Mouse (Mus musculus) C2C12 (cell line): ENCODE results near the gene Grik2. TPM values are rescaled to one million over a fixed set of nuclear protein-coding genes. Genes with fewer than 3 reads are reported as not detected.

Experiments
- H3K27me3 ChIP-seq: one replicate; pipeline ENCODE4 v1.6.1; 2011; ENCODE audit not compliant: control insufficient read depth, insufficient read depth, insufficient read length
- H3K36me3 ChIP-seq: one replicate; pipeline ENCODE4 v1.6.1; 2011; ENCODE audit not compliant: control insufficient read depth, insufficient read depth
- H3K4me3 ChIP-seq: one replicate; pipeline ENCODE4 v1.5.1; 2011; ENCODE audit warnings: mild to moderate bottlenecking, control low read depth; ENCODE audit not compliant: poor library complexity, insufficient read depth, severe bottlenecking
- H3K79me2 ChIP-seq: one replicate; pipeline ENCODE4 v1.6.1; 2011; ENCODE audit not compliant: control insufficient read depth, insufficient read depth
- H3K79me3 ChIP-seq: one replicate; pipeline ENCODE4 v1.6.1; 2011; ENCODE audit warnings: low read depth, control low read depth
- H3ac ChIP-seq: one replicate; pipeline ENCODE3; 2011; ENCODE audit warnings: low read depth; ENCODE audit not compliant: control insufficient read depth, insufficient read length
- CEBPB ChIP-seq: IDR thresholded peaks from one replicate; pipeline ENCODE4 v1.6.1; 2011; ENCODE audit warnings: low read depth, mild to moderate bottlenecking, control low read depth, moderate library complexity
- CTCF ChIP-seq: IDR thresholded peaks from one replicate; pipeline ENCODE4 v1.5.1; 2011; ENCODE audit not compliant: control insufficient read depth, insufficient read depth, insufficient read length
- FOSL1 ChIP-seq: IDR thresholded peaks from one replicate; pipeline ENCODE4 v1.8.0; 2011; ENCODE audit warnings: mild to moderate bottlenecking, low read length; ENCODE audit not compliant: poor library complexity, insufficient read depth, severe bottlenecking
- MAX ChIP-seq: IDR thresholded peaks from one replicate; pipeline ENCODE4 v1.6.1; 2011; ENCODE audit warnings: mild to moderate bottlenecking, control low read depth
- MYOD1 ChIP-seq: IDR thresholded peaks from one replicate; pipeline ENCODE4 v1.6.1; 2011; ENCODE audit warnings: low read depth; ENCODE audit not compliant: control insufficient read depth, insufficient read length
- MYOG ChIP-seq: IDR thresholded peaks from one replicate; pipeline ENCODE4 v1.6.1; 2011; ENCODE audit not compliant: control insufficient read depth, insufficient read length; ENCODE audit errors: extremely low read depth
- USF1 ChIP-seq: IDR thresholded peaks from one replicate; pipeline ENCODE4 v1.6.1; 2011; ENCODE audit warnings: low read depth, mild to moderate bottlenecking, control low read depth, moderate library complexity
- polyA plus RNA-seq: library from polyadenylated mRNA; unstranded; fragments of >200 nt; fragmentation: generic; extraction: Trizol; gene quantifications from one replicate; pipeline ENCODE4 v1.2.1, GENCODE M21; 2012; ENCODE audit warnings: missing spikeins

The Grik2 gene
- polyA plus RNA-seq, 1 experiment, result 0.19 TPM

GRCm38 (mm10) chr10:49789711-49790110 lies 1.1 kb upstream of the Grik2 start:
- no peak overlapping the region for H3ac ChIP-seq
- H3K27me3 ChIP-seq, result no peaks in the 10 kb centered on the region
- H3K4me3 ChIP-seq, result no peak overlapping the region
- TF ChIP-seq MYOG (no peak), USF1 (no peak), MYOD1 (no peak), MAX (no peak), CTCF (no peak), FOSL1 (no peak), CEBPB (no peak)
- no peaks in the 10 kb centered on the region for H3K79me2 ChIP-seq
- no peaks in the 10 kb centered on the region for H3K79me3 ChIP-seq
- H3K36me3 ChIP-seq, result no peaks in the 10 kb centered on the region

- Histone ChIP-seq H3K4me3 (no peak overlapping the region), H3K36me3 (no peaks in the 10 kb centered on the region), H3ac (no peak overlapping the region), H3K27me3 (no peaks in the 10 kb centered on the region), H3K79me3 (no peaks in the 10 kb centered on the region), H3K79me2 (no peaks in the 10 kb centered on the region)
- TF ChIP-seq MYOD1 (no peak), USF1 (no peak), MYOG (no peak), CEBPB (no peak)
Observed at GRCm38 (mm10) chr10:49788914-49789313, 348 bp upstream of the Grik2 start.

- TF ChIP-seq CEBPB (no peak), FOSL1 (no peak), MYOG (no peak), MAX (no peak), USF1 (no peak), MYOD1 (no peak)
- no peaks in the 10 kb centered on the region for H3K79me3 ChIP-seq
Observed at GRCm38 (mm10) chr10:49786630-49787029, 1.9 kb downstream of the Grik2 start.

GRCm38 (mm10) chr10:49785477-49785876 lies 3.1 kb downstream of the Grik2 start:
- Histone ChIP-seq H3K79me3 (no peaks in the 10 kb centered on the region), H3K36me3 (no peaks in the 10 kb centered on the region), H3K4me3 (no peak overlapping the region), H3K79me2 (no peaks in the 10 kb centered on the region), H3K27me3 (no peaks in the 10 kb centered on the region), H3ac (no peak overlapping the region)
- TF ChIP-seq CEBPB, result no peak
- no peak for TF ChIP-seq USF1
- TF ChIP-seq MYOG, result no peak
- no peak for TF ChIP-seq MYOD1
- TF ChIP-seq CTCF, result no peak
- no peak for TF ChIP-seq MAX
- no peak for TF ChIP-seq FOSL1

More at GRCm38 (mm10) chr10:49786630-49787029, 1.9 kb downstream of the Grik2 start:
- Histone ChIP-seq H3ac (no peak overlapping the region), H3K79me2 (no peaks in the 10 kb centered on the region), H3K4me3 (no peak overlapping the region), H3K36me3 (no peaks in the 10 kb centered on the region), H3K27me3 (no peaks in the 10 kb centered on the region)

GRCm38 (mm10) chr10:49784831-49785230 lies 3.7 kb downstream of the Grik2 start:
- Histone ChIP-seq H3ac (no peak overlapping the region), H3K36me3 (no peaks in the 10 kb centered on the region), H3K79me2 (no peaks in the 10 kb centered on the region), H3K4me3 (no peak overlapping the region), H3K27me3 (no peaks in the 10 kb centered on the region), H3K79me3 (no peaks in the 10 kb centered on the region)
- TF ChIP-seq MYOG (no peak), USF1 (no peak), MYOD1 (no peak), MAX (no peak), CEBPB (no peak), CTCF (no peak), FOSL1 (no peak)

GRCm38 (mm10) chr10:49782741-49783691 lies 5.5 kb downstream of the Grik2 start:
- no peak for TF ChIP-seq MAX
- Histone ChIP-seq H3ac (no peak overlapping the region), H3K79me2 (no peaks in the 10 kb centered on the region), H3K27me3 (no peaks in the 10 kb centered on the region), H3K36me3 (no peaks in the 10 kb centered on the region), H3K4me3 (peak overlapping the region; percentile 6), H3K79me3 (no peaks in the 10 kb centered on the region)
